Mouse (Mus musculus) ovary, postnatal 14 days (tissue): ENCODE data around the gene Nxph4.

Experiments
- DNase-seq: peaks from one replicate; pipeline ENCODE4 v3.0.0; 2022; ENCODE audit warnings: low spot score

Nxph4 gene

DNA sequence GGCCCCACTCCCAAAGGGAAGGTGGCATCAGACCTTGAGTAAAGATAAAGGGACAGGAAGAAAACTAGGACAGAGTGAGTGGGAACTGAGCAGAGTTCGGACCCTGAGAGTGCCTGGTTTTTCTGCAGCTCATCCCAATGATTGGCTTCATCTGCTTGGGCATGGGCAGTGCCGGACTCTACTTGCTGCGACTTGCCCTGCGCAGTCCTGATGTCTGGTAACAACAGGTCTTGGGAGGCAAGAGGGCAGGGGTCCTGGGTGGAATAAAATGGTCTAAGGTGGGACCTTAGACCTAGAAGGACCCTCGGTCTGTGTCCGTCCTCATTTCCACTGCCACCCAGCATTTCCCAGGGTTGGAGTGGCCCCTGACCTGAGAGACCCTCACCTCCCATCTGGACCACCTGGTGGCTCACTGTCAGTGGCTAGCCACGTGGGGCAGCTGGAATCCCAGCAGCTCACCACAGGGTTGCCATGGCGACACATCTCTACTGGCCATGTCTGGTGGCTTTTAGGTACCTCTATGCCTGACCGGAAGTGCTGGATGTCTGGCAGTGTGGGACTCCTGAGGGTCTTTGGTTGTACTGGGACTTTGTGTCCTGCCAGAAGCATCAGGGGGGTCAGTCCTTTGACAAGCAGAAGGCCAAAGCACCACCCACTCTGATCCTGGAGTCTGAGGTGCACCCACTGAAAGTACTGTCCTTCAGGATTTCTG, 18.9 kb downstream of the Nxph4 start:
- DNase-seq = no peak

- no peak for DNase-seq
Observed at GRCm38 (mm10) chr10:127514764-127515163, 19.6 kb downstream of the Nxph4 start, which contains the start of gene Ndufa4l2. Ndufa4l2 (plus strand) TSS chr10:127514967.

GRCm38 (mm10) chr10:127514111-127514698, 20.2 kb downstream of the Nxph4 start:
- DNase-seq = no peak

GRCm38 (mm10) chr10:127513501-127514091, 20.8 kb downstream of the Nxph4 start:
- DNase-seq = no peak

- peak; percentile 95 for DNase-seq
Observed at GRCm38 (mm10) chr10:127512813-127513212, 21.5 kb downstream of the Nxph4 start.

- no peak for DNase-seq
Observed at GRCm38 (mm10) chr10:127512307-127512666, 22.1 kb downstream of the Nxph4 start.

DNA sequence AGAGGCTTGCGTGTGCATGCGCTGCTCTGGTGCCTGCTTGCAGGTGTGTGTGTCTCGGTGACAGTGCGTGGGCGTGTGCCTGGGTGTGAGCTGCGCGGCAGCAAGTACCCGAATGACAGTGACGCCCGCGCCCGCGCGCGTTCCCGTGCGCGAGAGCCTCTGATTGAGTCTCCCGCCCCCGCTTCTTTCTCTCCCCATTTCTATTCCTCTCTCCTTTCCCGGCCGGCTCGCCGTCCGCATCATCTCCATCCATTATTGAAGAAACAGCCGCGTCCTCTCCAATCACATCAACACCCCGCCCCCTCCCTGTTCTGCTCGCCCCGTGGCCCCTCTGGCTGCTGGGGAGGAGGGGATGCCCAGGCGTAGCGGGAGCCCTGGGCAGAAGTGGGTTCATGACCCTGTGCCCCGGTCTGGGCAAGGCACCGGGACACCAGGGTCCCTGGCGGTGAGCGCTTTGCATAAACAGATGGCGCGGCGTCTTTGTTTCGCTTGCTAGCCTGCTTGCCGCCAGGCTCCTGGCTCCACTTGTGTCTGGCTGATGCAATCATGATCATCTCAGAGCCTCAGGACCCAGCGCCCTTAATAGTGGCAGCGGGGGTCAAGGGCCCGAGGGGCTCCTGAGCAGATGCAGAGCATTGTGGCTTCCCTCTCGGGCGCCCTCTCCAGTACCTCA, 22.6 kb downstream of the Nxph4 start:
- DNase-seq = no peak

DNA sequence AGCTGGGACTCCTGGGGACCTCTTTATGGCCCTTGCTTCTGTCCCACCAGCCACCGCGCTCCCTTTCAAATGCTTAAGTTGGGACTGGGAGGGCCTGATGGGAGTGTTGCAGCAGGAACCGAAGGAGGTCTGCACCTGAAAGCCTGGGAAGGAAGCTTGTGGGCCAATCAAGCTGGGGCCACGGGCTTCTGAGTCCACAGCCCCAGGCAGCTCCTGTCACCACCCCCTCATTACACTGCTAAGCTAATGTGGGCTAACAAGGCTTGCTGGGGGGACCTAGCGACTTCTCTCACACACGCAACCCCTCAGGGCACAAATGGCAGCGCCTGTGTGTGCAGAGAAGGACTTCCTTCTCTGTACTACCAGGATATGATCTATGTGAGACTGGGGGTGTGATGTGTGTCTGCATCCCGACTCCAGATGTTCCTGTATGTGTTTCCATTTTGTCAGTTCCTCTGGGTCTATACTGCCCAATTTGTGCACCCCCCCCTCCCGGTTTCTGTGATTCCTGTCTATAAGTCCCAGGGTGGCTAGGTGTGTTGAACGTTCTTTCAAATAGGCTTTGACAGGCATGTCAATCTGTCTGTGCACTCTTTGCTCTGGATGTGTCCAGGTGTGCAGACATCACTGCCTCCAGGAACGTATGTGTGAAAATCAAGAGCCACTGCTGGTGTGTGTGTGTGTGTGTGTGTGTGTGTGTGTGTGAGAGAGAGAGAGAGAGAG, 23.3 kb downstream of the Nxph4 start:
- DNase-seq = no peak

GRCm38 (mm10) chr10:127509837-127510701, 24.3 kb downstream of the Nxph4 start:
- DNase-seq = no peak

DNA sequence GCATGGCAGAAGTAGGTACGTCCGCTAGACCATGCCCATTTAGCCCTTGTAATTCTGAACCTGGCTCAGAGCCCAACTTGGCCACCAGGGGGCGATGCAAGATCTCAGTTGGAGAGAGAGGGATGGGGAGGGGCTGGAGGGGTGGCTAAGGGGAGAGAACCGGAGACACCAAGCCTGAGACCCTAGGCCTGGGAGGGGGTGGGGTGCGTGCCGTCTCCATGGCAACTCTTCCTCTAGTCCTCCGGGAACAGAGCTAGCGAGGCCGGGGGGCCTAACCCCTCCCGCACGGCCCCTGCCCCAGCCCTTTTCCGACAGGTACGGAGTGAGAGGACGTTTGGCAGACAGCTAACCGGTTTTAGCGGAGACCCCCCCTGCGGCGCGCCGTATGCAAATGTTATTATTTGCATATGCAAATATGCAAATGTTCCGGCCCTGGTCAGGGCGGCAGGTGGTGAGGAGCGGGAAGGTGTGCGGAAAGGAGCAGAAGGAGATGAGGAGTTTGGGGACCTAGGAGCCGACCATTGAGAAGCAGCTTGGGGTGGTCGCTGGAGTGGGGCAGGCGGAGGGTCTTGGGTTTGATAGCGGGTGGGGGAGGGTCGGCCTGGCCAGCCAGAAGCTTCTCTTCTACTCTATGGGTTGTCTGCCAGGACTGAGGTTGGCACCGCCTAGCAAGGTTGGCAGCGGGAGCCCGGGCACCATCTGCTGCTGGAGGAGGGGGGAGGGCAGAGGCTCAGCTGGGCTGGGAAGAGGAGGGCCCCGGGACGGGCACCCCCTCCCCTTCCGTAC, 25.1 kb downstream of the Nxph4 start:
- peak; percentile 86 for DNase-seq

DNA sequence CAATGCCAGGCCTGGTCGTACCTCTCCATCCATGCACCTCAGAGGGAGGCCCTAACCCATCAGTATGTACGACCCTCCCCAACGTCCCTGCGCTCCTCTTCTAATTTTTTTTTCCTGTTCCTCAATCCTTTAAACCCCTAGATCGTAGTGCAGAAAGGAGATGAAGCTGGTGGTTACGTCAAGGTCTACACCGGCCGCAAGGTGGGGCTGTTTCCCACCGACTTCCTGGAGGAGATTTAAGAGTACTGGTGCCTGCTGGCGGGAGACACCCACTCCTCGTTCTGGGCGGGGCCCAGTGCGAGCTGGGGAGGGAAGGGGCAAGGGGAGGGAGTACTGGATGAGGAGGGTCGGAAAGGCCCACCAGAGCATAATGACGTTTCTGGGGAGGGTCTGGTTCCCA, 26.1 kb downstream of the Nxph4 start:
- peak; percentile 62 for DNase-seq

DNA sequence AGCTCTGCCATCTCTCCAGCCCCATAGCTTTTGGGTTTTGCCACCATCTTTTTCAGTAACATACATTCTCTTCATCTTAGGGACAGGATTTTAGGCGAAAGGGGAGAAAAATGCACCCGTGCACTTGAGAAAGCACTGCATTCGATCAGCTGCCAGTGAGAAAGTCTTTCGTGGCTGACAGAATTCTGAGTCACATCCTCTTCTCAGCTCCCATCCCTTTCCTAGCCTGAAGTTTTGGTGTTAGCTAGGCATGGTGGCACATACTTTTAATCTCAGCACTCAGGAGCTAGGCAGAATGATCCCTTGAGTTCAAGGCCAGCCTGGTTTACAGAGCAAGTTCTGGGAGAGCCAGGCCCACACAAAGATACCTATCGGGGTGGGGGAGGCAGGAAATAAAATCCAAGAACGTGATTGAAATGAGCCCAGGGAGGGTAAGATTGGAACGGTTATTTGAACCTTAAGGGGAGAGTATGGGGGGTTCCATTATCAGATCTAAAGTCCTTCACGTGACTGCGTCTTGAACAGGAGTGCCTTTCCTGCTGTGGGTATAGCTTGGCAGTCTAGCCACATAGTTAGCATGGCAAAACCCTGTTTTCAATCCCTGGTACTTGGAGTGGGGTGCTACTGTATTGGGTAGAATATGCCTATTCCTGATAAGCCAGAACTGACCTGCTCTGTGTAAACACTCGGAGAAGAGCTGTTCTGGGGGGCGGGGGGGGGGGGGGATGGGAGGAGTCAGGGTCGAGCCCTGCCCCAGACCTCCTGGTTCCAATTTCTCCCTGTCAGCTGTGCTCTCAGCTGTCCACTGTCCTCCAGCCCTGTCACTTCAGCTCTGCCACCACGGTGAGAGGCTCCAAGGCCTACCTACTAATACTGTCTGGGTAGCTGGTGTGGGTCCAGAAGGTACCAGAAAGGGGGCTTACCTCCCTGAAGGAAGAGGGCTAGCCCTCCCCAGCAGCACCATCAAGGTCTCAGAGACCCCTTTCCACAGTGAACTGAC, 33.2 kb downstream of the Nxph4 start, which contains the start of gene Stac3:
Gene Stac3 (plus strand): TSS at position 793 of the 1,000 bp plus-strand sequence.
- DNase-seq = no peak

DNA sequence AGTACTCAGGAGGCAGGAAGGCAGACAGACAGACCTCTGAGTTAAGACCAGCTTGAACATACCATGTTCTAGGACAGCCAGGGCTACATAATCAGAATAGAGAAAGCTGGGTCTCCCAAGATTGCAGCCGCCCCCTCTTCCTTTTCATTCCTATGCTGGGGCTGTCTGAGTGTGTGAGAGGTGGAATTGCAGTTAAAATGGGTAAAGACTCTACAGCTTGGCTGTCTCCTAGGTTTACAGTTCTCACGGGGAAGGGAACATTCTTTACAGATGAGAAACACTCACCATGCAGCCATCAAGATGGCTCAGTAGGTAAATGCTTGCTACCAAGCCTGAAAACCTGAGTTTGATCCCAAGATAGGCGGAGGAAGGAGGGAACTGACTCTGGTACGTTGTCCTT, 34.3 kb downstream of the Nxph4 start:
- DNase-seq = no peak

DNA sequence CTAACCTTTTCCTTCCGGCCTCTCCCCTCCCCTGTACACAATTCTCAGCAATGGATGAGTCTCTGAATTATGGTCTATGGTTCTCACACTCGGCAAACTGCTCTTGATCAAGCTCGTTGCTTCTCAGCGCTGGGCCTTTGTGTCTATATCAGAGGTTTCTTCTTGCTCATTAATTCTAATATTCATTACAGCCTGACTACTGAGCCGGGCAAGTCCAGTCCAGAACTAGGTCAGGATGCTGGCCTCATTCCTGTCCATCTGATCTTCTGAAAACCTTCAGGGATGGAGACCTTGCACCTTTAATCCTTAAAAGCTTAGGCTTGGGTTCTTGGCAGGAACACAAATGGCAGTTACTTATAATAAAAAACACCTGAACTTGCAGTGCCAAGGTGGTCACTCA, 34.8 kb downstream of the Nxph4 start:
- DNase-seq = no peak

DNA sequence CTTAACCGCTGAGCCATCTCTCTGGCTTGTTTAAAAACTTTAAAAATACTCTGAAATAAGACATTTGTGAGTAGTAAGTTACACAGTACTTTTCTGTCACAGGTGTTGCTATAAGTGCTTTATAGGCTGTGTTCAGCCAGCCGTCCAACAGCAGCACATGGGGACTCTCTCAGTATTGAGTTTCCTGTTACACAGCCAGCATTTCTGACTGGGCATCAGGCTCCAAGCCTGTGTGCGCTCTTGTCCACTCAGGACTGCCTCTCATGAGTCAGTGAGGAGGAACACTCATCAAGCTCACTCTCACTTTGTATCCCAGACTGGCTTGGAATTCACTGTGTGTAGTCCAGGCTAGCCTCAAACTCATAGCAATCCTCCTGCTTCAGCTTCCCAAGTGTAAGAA, 38.2 kb downstream of the Nxph4 start:
- DNase-seq = no peak

- DNase-seq = no peak
Observed at GRCm38 (mm10) chr10:127492118-127492517, 42.2 kb downstream of the Nxph4 start.

GRCm38 (mm10) chr10:127491128-127491512, 43.2 kb downstream of the Nxph4 start:
- no peak for DNase-seq

- no peak for DNase-seq
Observed at GRCm38 (mm10) chr10:127490160-127491127, 43.9 kb downstream of the Nxph4 start.
